Mouse (Mus musculus) MEL (cell line): ENCODE measurements around the gene Rhog. TPM values are rescaled to one million over a fixed set of nuclear protein-coding genes. Genes with fewer than 3 reads are reported as not detected.

Experiments used
- DNase-seq: peaks from one replicate; pipeline ENCODE4 v3.0.0; 2011; ENCODE audit warnings: low read depth, low spot score
- H3K27ac ChIP-seq: 2 replicates; pipeline ENCODE4 v1.5.1; 2012; ENCODE audit warnings: low read depth, mild to moderate bottlenecking, control low read depth, low read length, moderate library complexity; ENCODE audit not compliant: control insufficient read depth
- H3K27me3 ChIP-seq, 2 experiments: fragments of 150-350 bp in 1 of 2; sonication (generic) in 1 of 2; 2 replicates each; pipeline ENCODE4 v1.6.1; 2012; ENCODE audit warnings: low read length in 2 of 2, mild to moderate bottlenecking in 2 of 2, improper control_type of control experiment in 1 of 2, moderate library complexity in 1 of 2; ENCODE audit not compliant: insufficient read depth in 2 of 2, control insufficient read depth in 1 of 2
- H3K36me3 ChIP-seq, 2 experiments: 2 replicates each; pipeline ENCODE4 v1.6.1; 2012 to 2014; ENCODE audit warnings: low read length in 2 of 2, improper control_type of control experiment in 1 of 2, inconsistent platforms in 1 of 2, mild to moderate bottlenecking in 1 of 2; ENCODE audit not compliant: insufficient read depth in 2 of 2, control insufficient read depth in 1 of 2
- H3K4me1 ChIP-seq, 2 experiments: fragments of 150-350 bp in 1 of 2; sonication (generic) in 1 of 2; 2 replicates each; pipeline ENCODE4 v1.6.1; 2012; ENCODE audit warnings: low read length in 2 of 2, improper control_type of control experiment in 1 of 2, mild to moderate bottlenecking in 1 of 2; ENCODE audit not compliant: insufficient read depth in 2 of 2, control insufficient read depth in 1 of 2
- H3K4me3 ChIP-seq, 2 experiments: fragments of 150-350 bp in 1 of 2; sonication (generic) in 1 of 2; 2 replicates each; pipeline ENCODE4 v1.5.1; 2012; ENCODE audit warnings: low read depth in 2 of 2, low read length in 2 of 2, mild to moderate bottlenecking in 2 of 2, moderate library complexity in 2 of 2, control low read depth in 1 of 2, improper control_type of control experiment in 1 of 2; ENCODE audit not compliant: control insufficient read depth in 1 of 2, insufficient read depth in 1 of 2
- H3K79me2 ChIP-seq: 2 replicates; pipeline ENCODE4 v1.6.1; 2012; ENCODE audit warnings: mild to moderate bottlenecking, low read length, moderate library complexity; ENCODE audit not compliant: control insufficient read depth, poor library complexity, insufficient read depth
- H3K9ac ChIP-seq: 2 replicates; pipeline ENCODE4 v1.6.1; 2012; ENCODE audit warnings: low read depth, mild to moderate bottlenecking, control low read depth, low read length, moderate library complexity; ENCODE audit not compliant: control insufficient read depth, poor library complexity, severe bottlenecking
- H3K9me3 ChIP-seq: fragments of 150-350 bp; sonication (generic); replicated peaks from 2 replicates; pipeline ENCODE4 v1.6.1; 2012; ENCODE audit warnings: mild to moderate bottlenecking, low read length, improper control_type of control experiment, moderate library complexity; ENCODE audit not compliant: insufficient read depth
- BHLHE40 ChIP-seq: IDR thresholded peaks from 2 replicates; pipeline ENCODE4 v1.6.1; 2012; ENCODE audit warnings: low read depth, mild to moderate bottlenecking, inconsistent platforms, low read length, improper control_type of control experiment, borderline replicate concordance
- CHD1 ChIP-seq: IDR thresholded peaks from 2 replicates; pipeline ENCODE4 v1.6.1; 2012; ENCODE audit warnings: low read depth, mild to moderate bottlenecking, inconsistent platforms, low read length, improper control_type of control experiment
- CHD2 ChIP-seq: IDR thresholded peaks from 2 replicates; pipeline ENCODE4 v1.6.1; 2011; ENCODE audit warnings: low read length, improper control_type of control experiment
- GABPA ChIP-seq: IDR thresholded peaks from 2 replicates; pipeline ENCODE4 v1.6.1; 2012; ENCODE audit warnings: low read depth, mild to moderate bottlenecking, inconsistent platforms, low read length, improper control_type of control experiment, moderate library complexity
- GATA1 ChIP-seq: IDR thresholded peaks from 2 replicates; pipeline ENCODE4 v1.6.1; 2011; ENCODE audit warnings: low read depth, low read length, improper control_type of control experiment
- HCFC1 ChIP-seq: IDR thresholded peaks from 2 replicates; pipeline ENCODE4 v1.6.1; 2012; ENCODE audit warnings: low read depth, mild to moderate bottlenecking, inconsistent platforms, low read length, improper control_type of control experiment, moderate library complexity
- JUND ChIP-seq: IDR thresholded peaks from 2 replicates; pipeline ENCODE4 v1.6.1; 2011; ENCODE audit warnings: low read depth, mild to moderate bottlenecking, improper control_type of control experiment, low read length
- KAT2A ChIP-seq: conservative IDR thresholded peaks from 2 replicates; pipeline ENCODE4 v1.6.1; 2012; ENCODE audit warnings: low read depth, low read length, improper control_type of control experiment, inconsistent platforms
- MAZ ChIP-seq: IDR thresholded peaks from 2 replicates; pipeline ENCODE4 v1.6.1; 2012; ENCODE audit warnings: low read depth, mild to moderate bottlenecking, inconsistent platforms, low read length, improper control_type of control experiment
- MEF2A ChIP-seq: IDR thresholded peaks from 2 replicates; pipeline ENCODE4 v1.6.1; 2014; ENCODE audit warnings: low read depth, mild to moderate bottlenecking, inconsistent platforms, low read length, improper control_type of control experiment; ENCODE audit not compliant: poor library complexity, insufficient replicate concordance, severe bottlenecking; ENCODE audit errors: extremely low read depth
- MXI1 ChIP-seq: IDR thresholded peaks from 2 replicates; pipeline ENCODE4 v1.6.1; 2011; ENCODE audit warnings: mild to moderate bottlenecking, low read depth, low read length, improper control_type of control experiment
- MYB ChIP-seq: IDR thresholded peaks from 2 replicates; pipeline ENCODE4 v1.6.1; 2011; ENCODE audit warnings: mild to moderate bottlenecking, low read depth, low read length, improper control_type of control experiment
- MYC ChIP-seq: IDR thresholded peaks from 2 replicates; pipeline ENCODE4 v1.6.1; 2011; ENCODE audit warnings: low read depth, mild to moderate bottlenecking, low read length, improper control_type of control experiment, moderate library complexity
- NRF1 ChIP-seq: IDR thresholded peaks from 2 replicates; pipeline ENCODE4 v1.6.1; 2014; ENCODE audit warnings: low read depth, mild to moderate bottlenecking, inconsistent platforms, low read length, improper control_type of control experiment, moderate library complexity; ENCODE audit not compliant: poor library complexity, insufficient read depth, severe bottlenecking
- POLR2AphosphoS5 ChIP-seq: IDR thresholded peaks from 2 replicates; pipeline ENCODE4 v1.6.1; 2012; ENCODE audit warnings: low read depth, borderline replicate concordance, mild to moderate bottlenecking, inconsistent platforms, low read length, moderate library complexity, mixed read lengths
- SIN3A ChIP-seq: IDR thresholded peaks from 2 replicates; pipeline ENCODE4 v1.6.1; 2012; ENCODE audit warnings: low read length, improper control_type of control experiment, inconsistent platforms
- SMC3 ChIP-seq: IDR thresholded peaks from 2 replicates; pipeline ENCODE4 v1.6.1; 2011; ENCODE audit warnings: low read depth, low read length, improper control_type of control experiment
- TAL1 ChIP-seq: IDR thresholded peaks from 2 replicates; pipeline ENCODE4 v1.6.1; 2012; ENCODE audit warnings: mild to moderate bottlenecking, inconsistent platforms, low read length, moderate library complexity, mixed read lengths
- TBP ChIP-seq: IDR thresholded peaks from 2 replicates; pipeline ENCODE4 v1.8.0; 2011; ENCODE audit warnings: low read depth, low read length, improper control_type of control experiment
- USF2 ChIP-seq, 2 experiments: IDR thresholded peaks; 2 replicates each; pipeline ENCODE4 v1.6.1; 2011 to 2012; ENCODE audit warnings: improper control_type of control experiment in 2 of 2, low read length in 2 of 2, borderline replicate concordance in 1 of 2, inconsistent platforms in 1 of 2, low read depth in 1 of 2, mild to moderate bottlenecking in 1 of 2; ENCODE audit not compliant: insufficient read depth in 1 of 2
- ZKSCAN1 ChIP-seq: IDR thresholded peaks from 2 replicates; pipeline ENCODE4 v1.6.1; 2012; ENCODE audit warnings: low read depth, mild to moderate bottlenecking, inconsistent platforms, low read length, improper control_type of control experiment, moderate library complexity
- polyA plus RNA-seq, 2 experiments: library from polyadenylated mRNA; stranded (reverse) in 1 of 2; unstranded in 1 of 2; fragments of >175 nt in 1 of 2; fragments of >200 nt in 1 of 2; gene quantifications; 2 replicates each; pipeline versions ENCODE4 v1.2.1 to v1.2.4; 2012; ENCODE audit warnings: low replicate concordance in 2 of 2, low read depth in 1 of 2; ENCODE audit not compliant: insufficient read length in 2 of 2, insufficient read depth in 1 of 2, missing spikeins in 1 of 2
- total RNA-seq: library from RNA; depleted of rRNA; stranded (reverse); fragments of 300-350 nt; gene quantifications from 2 replicates; pipeline ENCODE4 v1.2.3, GENCODE M21; 2012

The Rhog gene
- total and polyA plus RNA-seq, 3 experiments = 24.1 to 425 (median 347) TPM

GRCm38 (mm10) chr7:102302471-102302870, 46.6 kb upstream of the Rhog start:
- TF ChIP-seq MXI1 (no peak), TBP (no peak), TAL1 (no peak), MAZ (no peak), SIN3A (no peak)
- no peak for DNase-seq
- no peak overlapping the region for H3K9ac ChIP-seq
- H3K27me3 ChIP-seq = no peaks in the 10 kb centered on the region
- peaks cover 0 to 2% of the 10 kb centered on the region in 2 experiments; a peak in 2 of 4 replicates for H3K36me3 ChIP-seq
- no peaks in the 10 kb centered on the region for H3K9me3 ChIP-seq
- H3K79me2 ChIP-seq = peaks cover 1% of the 10 kb centered on the region; the same call in 1 of the 2 replicates
- H3K4me1 ChIP-seq = no peaks in the 10 kb centered on the region; a peak in 1 of 4 replicates
- H3K4me3 ChIP-seq = no peak overlapping the region
- no peak overlapping the region for H3K27ac ChIP-seq

DNA sequence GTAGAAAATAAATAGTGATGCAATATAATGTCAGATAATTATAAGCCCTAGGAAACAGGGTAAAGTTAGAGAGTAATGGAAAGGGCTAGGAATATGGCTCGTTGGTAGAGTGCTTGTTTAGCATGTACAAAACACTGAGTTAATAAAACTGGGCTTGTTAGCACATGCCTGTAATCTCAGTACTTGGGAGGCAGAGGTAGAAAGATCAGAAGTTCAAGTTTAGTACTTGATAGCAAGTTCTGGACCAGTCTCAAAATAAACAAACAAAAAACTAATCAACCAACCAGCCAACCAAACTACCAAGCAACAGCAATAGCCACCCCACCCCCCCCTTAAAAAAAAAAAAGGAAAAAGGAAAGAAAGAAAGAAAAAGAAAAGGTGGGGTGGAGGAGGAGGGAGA, 44.9 kb upstream of the Rhog start:
- peaks cover 3% of the 10 kb centered on the region; the same call in 1 of the 2 replicates for H3K79me2 ChIP-seq
- TF ChIP-seq GABPA (no peak), NRF1 (no peak), MYC (no peak), MEF2A (no peak)
- no peaks in the 10 kb centered on the region; a peak in 1 of 4 replicates for H3K36me3 ChIP-seq
- H3K4me1 ChIP-seq = no peaks in the 10 kb centered on the region; a peak in 1 of 4 replicates
- no peak overlapping the region for H3K4me3 ChIP-seq
- no peak overlapping the region for H3K9ac ChIP-seq
- no peaks in the 10 kb centered on the region for H3K9me3 ChIP-seq
- H3K27me3 ChIP-seq = no peaks in the 10 kb centered on the region
- no peak overlapping the region for H3K27ac ChIP-seq
- no peak for DNase-seq

DNA sequence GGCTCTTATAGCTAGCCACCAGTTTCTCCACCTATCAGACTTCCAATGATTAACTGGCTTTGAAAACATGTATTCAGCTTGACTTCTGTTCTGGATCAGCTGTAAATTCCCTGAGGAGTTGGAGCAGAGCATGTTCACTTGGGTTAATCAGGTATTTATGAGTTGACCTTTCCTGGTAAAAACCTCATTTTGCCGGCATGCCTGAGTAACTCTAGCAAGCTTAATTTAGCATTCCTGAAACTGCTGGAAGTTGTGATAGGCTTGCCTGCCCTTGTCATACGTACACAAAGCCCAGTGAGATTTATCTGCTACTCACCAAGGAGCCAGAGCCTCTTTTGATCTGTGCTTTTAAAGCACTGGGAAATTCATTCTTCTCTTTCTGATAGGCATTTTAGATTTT, 37.4 kb upstream of the Rhog start:
- Histone ChIP-seq H3K27me3 (no peaks in the 10 kb centered on the region), H3K4me1 (no peaks in the 10 kb centered on the region; a peak in 1 of 4 replicates), H3K4me3 (no peak overlapping the region), H3K27ac (no peak overlapping the region), H3K36me3 (peaks cover 0 to 3% of the 10 kb centered on the region in 2 experiments; a peak in 3 of 4 replicates), H3K9me3 (no peaks in the 10 kb centered on the region), H3K79me2 (peaks cover 14% of the 10 kb centered on the region; the same call in 1 of the 2 replicates), H3K9ac (no peak overlapping the region)
- no peak for DNase-seq
- TF ChIP-seq KAT2A (no peak), POLR2AphosphoS5 (no peak), TAL1 (no peak), ZKSCAN1 (no peak), NRF1 (no peak), SIN3A (no peak), TBP (no peak), JUND (no peak), MEF2A (no peak), USF2 (IDR thresholded peaks at IDR 0.05; ENCODE audit: borderline replicate concordance in 1 of 2, insufficient read depth in 1 of 2, low read depth in 1 of 2, low read length in 2 of 2) (no peak), HCFC1 (no peak), GATA1 (no peak), BHLHE40 (no peak), CHD1 (no peak), MYB (no peak), SMC3 (no peak), CHD2 (no peak)
